Mouse (Mus musculus) lung, postnatal 25 days (tissue): ENCODE data around the gene Retreg3.

Experiments
- DNase-seq: peaks from one replicate; pipeline ENCODE4 v3.0.0; 2022; ENCODE audit warnings: low spot score

The Retreg3 gene

GRCm38 (mm10) chr11:101078121-101078520, 41.6 kb downstream of the Retreg3 start, which contains the start of gene Hsd17b1:
TSS of gene Hsd17b1 (plus strand) at chr11:101078411.
- no peak for DNase-seq

- DNase-seq: no peak
Observed at GRCm38 (mm10) chr11:101071810-101072428, 47.8 kb downstream of the Retreg3 start.

- DNase-seq: no peak
Observed at GRCm38 (mm10) chr11:101070987-101071386, 48.7 kb downstream of the Retreg3 start.

- no peak for DNase-seq
Observed at GRCm38 (mm10) chr11:101070189-101070527, 49.5 kb downstream of the Retreg3 start.

GRCm38 (mm10) chr11:101069391-101070188, 50.1 kb downstream of the Retreg3 start, which contains the start of gene Naglu:
TSS of gene Naglu (plus strand) at chr11:101070012.
- DNase-seq: peak; percentile 97

GRCm38 (mm10) chr11:101066549-101067412, 52.9 kb downstream of the Retreg3 start:
- DNase-seq: peak; percentile 83

- no peak for DNase-seq
Observed at GRCm38 (mm10) chr11:101065002-101065401, 54.7 kb downstream of the Retreg3 start.

GRCm38 (mm10) chr11:101064462-101064861, 55.2 kb downstream of the Retreg3 start:
- DNase-seq: no peak

- peak; percentile 88 for DNase-seq
Observed at GRCm38 (mm10) chr11:101063676-101064327, 55.9 kb downstream of the Retreg3 start.

GRCm38 (mm10) chr11:101062971-101063675, 56.6 kb downstream of the Retreg3 start:
- no peak for DNase-seq

- peak; percentile 79 for DNase-seq
Observed at GRCm38 (mm10) chr11:101062165-101062884, 57.4 kb downstream of the Retreg3 start.

GRCm38 (mm10) chr11:101061049-101061448, 58.6 kb downstream of the Retreg3 start:
- no peak for DNase-seq

- peak; percentile 84 for DNase-seq
Observed at GRCm38 (mm10) chr11:101060126-101060525, 59.6 kb downstream of the Retreg3 start.

GRCm38 (mm10) chr11:101059473-101059872, 60.2 kb downstream of the Retreg3 start:
- DNase-seq: no peak

GRCm38 (mm10) chr11:101058726-101059125, 61.0 kb downstream of the Retreg3 start:
- no peak for DNase-seq

- DNase-seq: peak; percentile 90
Observed at GRCm38 (mm10) chr11:101057860-101058259, 61.8 kb downstream of the Retreg3 start.

- peak; percentile 83 for DNase-seq
Observed at GRCm38 (mm10) chr11:101056885-101057284, 62.8 kb downstream of the Retreg3 start.

- DNase-seq: no peak
Observed at GRCm38 (mm10) chr11:101055418-101055817, 64.3 kb downstream of the Retreg3 start.

- no peak for DNase-seq
Observed at GRCm38 (mm10) chr11:101053974-101054373, 65.7 kb downstream of the Retreg3 start.

GRCm38 (mm10) chr11:101052751-101053473, 66.8 kb downstream of the Retreg3 start:
- peak; percentile 37 for DNase-seq
